Mouse (Mus musculus) kidney, adult 2 months (tissue): ENCODE data around the gene 1700028P14Rik.

Experiments used
- CTCF ChIP-seq: fragments of 200-500 bp; conservative IDR thresholded peaks from 2 replicates; pipeline ENCODE4 v1.5.1; 2011; ENCODE audit warnings: low read depth, mild to moderate bottlenecking, control low read depth, low read length, moderate library complexity, mixed read lengths; ENCODE audit not compliant: insufficient read depth, insufficient read length
- POLR2A ChIP-seq: fragments of 200-500 bp; IDR thresholded peaks from one replicate; pipeline ENCODE4 v1.6.1; 2011; ENCODE audit warnings: low read depth, low read length, control low read depth

DNA sequence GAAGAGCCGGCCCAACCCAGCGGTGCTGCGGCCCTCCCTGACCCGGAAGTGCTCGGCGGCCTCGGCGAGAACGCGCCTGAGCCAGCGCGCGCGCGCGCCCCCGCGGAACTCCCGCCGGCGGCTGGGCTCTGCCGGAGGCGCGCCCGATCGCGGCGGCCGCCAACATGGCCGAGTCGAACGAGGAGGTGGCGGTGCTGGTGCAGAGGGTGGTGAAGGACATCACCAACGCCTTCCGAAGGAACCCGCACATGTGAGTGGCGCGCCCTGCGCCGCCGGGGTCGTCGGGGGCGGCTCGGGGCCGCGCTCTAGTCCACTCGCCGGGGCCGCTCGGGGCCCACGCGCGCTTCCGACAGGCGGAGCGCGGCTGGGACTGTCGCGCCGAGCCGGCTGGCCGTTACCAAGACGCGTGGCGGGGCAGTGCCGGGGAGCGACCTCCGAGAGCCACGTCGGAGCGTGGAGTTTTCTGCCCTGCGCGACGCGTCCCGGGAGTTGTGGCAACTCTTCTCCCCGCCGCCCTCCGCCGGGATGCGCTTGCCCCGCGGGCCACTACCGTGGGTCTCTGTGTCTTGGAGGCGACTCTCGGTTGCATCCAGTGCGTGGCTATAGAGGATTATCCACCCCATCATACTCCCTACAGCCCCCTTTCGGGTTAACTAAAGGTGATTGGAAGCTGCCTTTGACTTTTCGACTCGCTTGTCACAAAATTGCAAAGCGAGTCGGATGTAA is 34.8 kb upstream of the 1700028P14Rik start, which contains the start of gene Ptar1:
- TF ChIP-seq POLR2A (peak; percentile 57), CTCF (no peak)
